Mouse (Mus musculus): ENCODE results near the gene Qars. TPM values are rescaled to one million over a fixed set of nuclear protein-coding genes. Genes with fewer than 3 reads are reported as not detected.

Gene Qars
- polyA plus RNA-seq (2017; shearing (Covaris generic)), result 111 TPM

DNA sequence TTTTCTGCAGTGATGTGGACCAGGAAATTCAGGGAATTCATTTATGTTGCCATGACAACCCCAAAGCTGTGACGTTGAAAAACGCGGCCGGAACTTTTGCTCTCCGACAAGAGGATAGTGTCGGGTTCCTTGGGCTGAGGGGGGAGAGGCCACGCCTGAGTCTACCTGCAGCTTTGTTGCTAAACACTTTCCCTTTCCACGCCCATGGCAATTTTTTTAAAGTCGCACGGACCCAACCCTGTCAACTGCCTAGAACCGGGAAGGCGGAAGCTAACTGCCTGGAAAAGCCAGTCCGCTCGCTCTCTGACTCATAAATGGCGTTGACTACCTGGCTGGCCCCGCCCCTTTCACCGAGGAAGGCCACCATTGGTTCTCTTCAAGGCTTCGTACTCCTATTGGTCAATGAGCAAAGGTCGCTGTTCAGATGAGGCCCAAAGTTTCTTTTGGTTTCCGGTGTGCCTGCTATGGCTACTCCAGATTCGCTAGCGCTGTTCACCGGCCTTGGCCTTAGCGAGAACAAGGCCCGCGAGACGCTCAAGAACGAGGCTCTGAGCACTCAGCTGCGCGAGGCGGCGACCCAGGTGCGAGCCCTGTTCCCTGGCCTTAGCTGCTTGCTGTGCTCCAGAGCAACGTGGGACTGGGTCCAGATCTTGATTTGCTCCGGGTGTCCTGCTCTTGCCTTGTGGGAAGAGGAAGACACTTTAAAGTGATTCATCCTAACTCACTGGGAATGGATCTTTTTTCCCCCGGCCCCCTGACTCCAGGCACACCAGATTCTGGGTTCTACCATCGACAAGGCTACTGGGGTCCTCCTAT is at the start of gene Qars:
Gene Qars, plus strand, starts transcription at position 88 of the 816 bp plus-strand sequence.

GRCm38 (mm10) chr9:108460319-108461178 is 47.0 kb upstream of the Qars start, which contains the start of gene Ccdc71:
Ccdc71 (plus strand) TSS chr9:108460527.

GRCm38 (mm10) chr9:108461181-108461631 is 46.3 kb upstream of the Qars start, which contains the start of gene Klhdc8b:
Klhdc8b (minus strand) TSS chr9:108461581.

DNA sequence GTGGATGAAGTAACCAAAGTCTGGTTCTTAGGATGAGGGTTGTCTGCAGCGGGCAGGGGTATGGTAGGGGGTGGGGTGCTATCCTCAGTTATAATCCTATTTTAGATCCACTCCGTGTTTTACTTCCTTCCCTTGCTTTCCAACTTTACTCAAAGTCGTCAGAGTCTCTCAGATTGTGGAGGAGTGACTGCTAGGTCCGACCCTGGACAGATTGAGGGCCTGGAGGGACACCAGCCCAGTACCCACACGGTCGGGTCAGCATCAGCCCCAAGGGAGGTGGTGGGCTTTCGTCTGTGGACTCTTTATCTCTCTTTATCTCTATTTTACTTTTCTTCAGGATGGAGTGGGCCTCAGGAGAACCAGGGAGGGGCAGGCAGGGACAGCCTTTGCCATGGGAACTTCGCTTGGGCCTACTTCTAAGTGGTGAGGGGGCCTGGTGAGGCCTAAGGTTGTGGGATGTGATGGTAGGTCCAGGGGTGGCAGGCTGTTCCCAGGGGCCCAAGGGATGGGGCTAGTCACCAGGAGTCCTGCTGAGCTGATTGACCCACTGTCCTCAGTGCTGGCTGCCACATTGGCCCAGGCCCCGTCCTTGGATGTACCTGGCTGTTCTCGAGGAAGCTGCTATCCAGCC is 27.7 kb upstream of the Qars start, which contains the start of gene Lamb2:
Gene Lamb2, plus strand, starts transcription at position 16 of the 631 bp plus-strand sequence.

DNA sequence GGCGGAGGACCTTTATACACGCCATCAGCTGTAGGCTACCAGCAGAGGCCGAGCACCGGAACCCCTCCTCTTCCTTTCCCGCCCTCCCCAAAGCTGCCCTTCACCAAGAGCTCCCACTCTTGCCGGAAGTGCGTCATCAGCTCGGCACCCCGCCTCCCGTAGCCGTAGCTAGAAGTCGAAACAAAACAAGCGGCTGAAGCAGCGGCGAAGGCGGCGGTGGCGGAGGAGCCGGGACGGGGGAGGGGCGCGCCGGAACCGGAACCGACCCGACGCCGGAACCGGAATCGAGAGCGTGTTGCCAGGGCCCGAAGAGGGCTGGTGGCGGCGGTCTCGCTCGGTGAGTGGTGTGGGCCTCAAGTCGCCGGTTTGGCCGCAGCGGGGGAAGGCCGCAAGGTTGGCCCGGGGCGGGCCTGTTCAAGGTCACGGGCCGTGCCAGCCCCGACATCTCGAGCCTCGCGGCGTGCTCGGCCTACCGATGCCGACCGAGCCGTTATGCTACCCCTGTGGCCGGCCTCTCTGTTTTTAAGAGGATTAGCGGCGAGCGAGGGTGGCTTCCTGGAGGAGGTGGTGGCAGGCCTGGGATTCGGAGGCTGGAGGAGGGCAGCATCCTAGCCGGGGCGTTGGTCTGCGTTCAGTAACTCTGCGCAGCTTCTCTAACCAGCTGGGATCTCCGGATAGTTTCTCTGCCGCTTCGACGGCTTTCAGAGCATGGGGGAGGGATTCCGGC is 16.8 kb upstream of the Qars start, which contains the start of gene Usp19:
Gene Usp19, plus strand, starts transcription at position 44 of the 727 bp plus-strand sequence.

GRCm38 (mm10) chr9:108516380-108517251 is 9.1 kb downstream of the Qars start, which contains the start of gene Qrich1:
Qrich1 (plus strand) TSS chr9:108516806.

DNA sequence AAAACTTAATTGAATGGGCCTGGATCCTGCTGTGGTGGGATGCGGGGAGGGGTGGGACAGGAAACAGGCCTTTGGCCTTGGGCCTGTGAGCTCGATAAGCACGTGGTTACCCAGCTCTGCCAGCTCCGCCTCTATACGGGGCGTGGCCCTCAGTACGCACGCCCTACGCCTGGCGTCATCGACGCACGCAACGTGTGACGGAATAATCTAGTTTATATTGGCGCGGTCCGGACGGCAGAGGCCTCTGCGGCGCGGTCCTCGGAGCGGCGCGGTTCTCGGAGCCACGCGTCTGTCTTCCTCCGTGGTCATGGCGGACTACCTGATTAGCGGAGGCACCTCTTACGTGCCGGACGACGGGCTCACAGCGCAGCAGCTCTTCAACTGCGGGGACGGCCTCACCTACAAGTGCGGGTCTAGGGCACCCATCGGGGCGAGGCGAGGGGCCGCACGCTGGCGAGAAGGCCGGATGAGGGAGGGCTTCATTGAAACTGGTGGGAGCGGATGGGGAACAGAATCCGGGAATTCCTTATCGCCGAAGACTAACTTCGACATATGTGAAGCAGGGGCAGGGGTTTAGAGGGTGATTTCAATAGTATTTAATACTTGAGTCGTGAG is 52.8 kb downstream of the Qars start, which contains the start of gene Impdh2:
Gene Impdh2, plus strand, starts transcription at position 60 of the 615 bp plus-strand sequence.

Other genes starting within 250 kb of the Qars start
- gene Dag1, start 243.7 kb upstream of the Qars start, polyA plus RNA-seq (2017; shearing (Covaris generic)), result 6.7 TPM
- gene Nicn1, start 217.3 kb upstream of the Qars start, polyA plus RNA-seq (2017; shearing (Covaris generic)), result 2.3 TPM
- gene Amt, start 210.9 kb upstream of the Qars start, polyA plus RNA-seq (2017; shearing (Covaris generic)), result 0.56 TPM
- gene Rhoa, start 201.6 kb upstream of the Qars start, polyA plus RNA-seq (2017; shearing (Covaris generic)), result 391 TPM
- 17.6 TPM for gene Tcta, start 201.5 kb upstream of the Qars start, polyA plus RNA-seq (2017; shearing (Covaris generic))
- 741 TPM for gene Gpx1, start 168.8 kb upstream of the Qars start, polyA plus RNA-seq (2017; shearing (Covaris generic))
- gene Usp4, start 159.9 kb upstream of the Qars start, polyA plus RNA-seq (2017; shearing (Covaris generic)), result 160 TPM
- gene 1700102P08Rik, start 114.9 kb upstream of the Qars start, polyA plus RNA-seq (2017; shearing (Covaris generic)), result 4.3 TPM
- not detected for gene Ccdc36, start 79.2 kb upstream of the Qars start, polyA plus RNA-seq (2017; shearing (Covaris generic))
- gene BC048562, start 71.2 kb upstream of the Qars start, polyA plus RNA-seq (2017; shearing (Covaris generic)), result not detected
- 54.7 TPM for gene Ccdc71, start 47.2 kb upstream of the Qars start, polyA plus RNA-seq (2017; shearing (Covaris generic))
- 5.2 TPM for gene Klhdc8b, start 46.1 kb upstream of the Qars start, polyA plus RNA-seq (2017; shearing (Covaris generic))
- gene Lamb2, start 28.0 kb upstream of the Qars start, polyA plus RNA-seq (2017; shearing (Covaris generic)), result 0.20 TPM
- 169 TPM for gene Usp19, start 17.1 kb upstream of the Qars start, polyA plus RNA-seq (2017; shearing (Covaris generic))
- 148 TPM for gene Qrich1, start 9.1 kb downstream of the Qars start, polyA plus RNA-seq (2017; shearing (Covaris generic))
- 103 TPM for gene Impdh2, start 52.6 kb downstream of the Qars start, polyA plus RNA-seq (2017; shearing (Covaris generic))
- gene Ndufaf3, start 59.7 kb downstream of the Qars start, polyA plus RNA-seq (2017; shearing (Covaris generic)), result 79.9 TPM
- 158 TPM for gene Dalrd3, start 62.2 kb downstream of the Qars start, polyA plus RNA-seq (2017; shearing (Covaris generic))
- 99.9 TPM for gene Wdr6, start 71.0 kb downstream of the Qars start, polyA plus RNA-seq (2017; shearing (Covaris generic))
- 16.5 TPM for gene P4htm, start 90.0 kb downstream of the Qars start, polyA plus RNA-seq (2017; shearing (Covaris generic))
- 72.9 TPM for gene Arih2, start 141.7 kb downstream of the Qars start, polyA plus RNA-seq (2017; shearing (Covaris generic))
- 57.1 TPM for gene Slc25a20, start 154.4 kb downstream of the Qars start, polyA plus RNA-seq (2017; shearing (Covaris generic))
- 3.2 TPM for gene Prkar2a, start 181.6 kb downstream of the Qars start, polyA plus RNA-seq (2017; shearing (Covaris generic))

Measured in activated CD4-positive, CD25-positive, alpha-beta regulatory T cell, adult 9 weeks (primary cell).